Mouse (Mus musculus) adrenal gland, postnatal 14 days (tissue): ENCODE measurements around the gene Aldh5a1. TPM values are rescaled to one million over a fixed set of nuclear protein-coding genes. Genes with fewer than 3 reads are reported as not detected.
A peak's percentile ranks its signal among the peaks of the same experiment; 100 is the strongest.
"Not testable (repeated sequence)": the region's sequence is repeated elsewhere in the genome, so short reads cannot be mapped to it uniquely, and the experiment has no call there.

Experiments used
- DNase-seq: peaks from one replicate; pipeline ENCODE4 v3.0.0; 2021; ENCODE audit warnings: mixed read lengths
- long read RNA-seq, 2 experiments: library from polyadenylated mRNA; stranded (forward); transcript quantifications; one replicate each; pipeline ENCODE4 v2.0.0; 2021
- total RNA-seq: library from RNA; stranded (reverse); gene quantifications from 2 replicates; pipeline ENCODE4 v1.2.3, GENCODE M21; 2021

Gene Aldh5a1
- total RNA-seq: 13.6 and 18.5 TPM in 2 replicates
- long read RNA-seq, experiment 1, full-length matches to known transcripts: 26 of 29 reads
- long read RNA-seq, experiment 1, partial matches to known transcripts: 0 of 29 reads
- long read RNA-seq, experiment 1, other reads (novel, unspliced or antisense): 3 of 29 reads
- long read RNA-seq, experiment 2, full-length matches to known transcripts: 5 of 7 reads
- long read RNA-seq, experiment 2, partial matches to known transcripts: 2 of 7 reads
- long read RNA-seq, experiment 2, other reads (novel, unspliced or antisense): 0 of 7 reads

- peak; percentile 87 for DNase-seq
Measured at GRCm38 (mm10) chr13:24937108-24937838, at the start of gene Aldh5a1. Gene Aldh5a1, minus strand, starts transcription at chr13:24937661.

DNA sequence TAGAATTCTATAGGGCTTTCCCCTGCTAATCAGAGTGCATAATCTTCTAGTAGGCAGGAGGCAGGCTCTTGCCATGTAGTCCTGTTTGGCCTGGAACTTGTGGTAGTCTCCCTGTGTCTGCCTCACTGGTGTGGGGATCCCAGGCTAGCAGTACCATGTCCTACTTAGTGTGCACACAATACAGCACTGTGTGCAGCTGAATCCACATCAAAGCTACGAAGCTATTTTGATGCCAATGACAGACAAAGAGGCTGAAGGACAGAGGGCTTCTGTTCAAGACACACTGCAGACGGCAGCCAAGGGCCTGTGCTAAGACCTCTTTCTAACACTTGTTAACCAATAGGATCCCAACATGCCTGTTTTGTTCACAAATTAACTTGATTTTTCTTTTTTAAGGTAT lies 48.0 kb upstream of the Aldh5a1 start:
- no peak for DNase-seq

DNA sequence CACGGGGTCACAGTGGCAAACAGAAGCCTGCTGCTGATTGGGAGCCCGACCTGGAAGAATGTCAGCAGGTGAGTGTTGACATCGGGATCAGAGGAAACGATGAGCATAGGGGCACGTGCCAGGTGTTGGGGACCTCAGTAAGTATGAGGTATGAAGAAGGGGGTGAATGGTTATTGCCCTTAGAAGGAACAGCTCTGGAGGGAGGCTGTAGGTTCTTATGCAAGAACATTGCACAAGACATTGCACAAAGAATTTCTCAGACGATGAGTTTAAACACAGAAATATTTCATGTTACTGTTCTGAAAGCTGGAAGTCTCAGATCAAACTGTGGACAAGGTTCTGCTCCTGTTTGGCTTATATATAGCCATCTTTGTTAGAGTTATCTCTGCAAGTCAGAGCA lies 43.6 kb upstream of the Aldh5a1 start:
- DNase-seq: peak; percentile 9

- peak; percentile 63 for DNase-seq
Measured at GRCm38 (mm10) chr13:24977820-24978342, 40.4 kb upstream of the Aldh5a1 start.

DNA sequence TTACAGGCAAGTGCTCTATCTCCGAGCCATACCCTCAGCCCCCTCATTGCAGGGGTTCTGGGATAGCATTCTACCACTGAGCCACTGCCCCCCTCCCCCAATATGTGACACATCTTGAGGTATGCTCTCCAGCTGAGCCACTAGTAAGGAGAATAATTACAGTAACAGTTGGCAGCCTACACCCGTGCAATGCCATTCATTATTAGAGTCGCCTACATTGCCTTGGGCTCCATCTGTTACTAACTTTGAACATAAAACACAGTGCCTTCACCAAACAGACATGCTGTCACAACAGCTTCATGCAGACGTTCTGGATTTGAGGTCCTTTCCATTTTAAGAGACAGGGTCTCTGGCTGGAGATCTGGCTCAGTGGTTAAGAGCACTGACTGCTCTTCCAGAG lies 38.9 kb upstream of the Aldh5a1 start:
- DNase-seq: no peak

- not testable (repeated sequence) for DNase-seq
Measured at GRCm38 (mm10) chr13:24971776-24972175, 34.3 kb upstream of the Aldh5a1 start.

DNA sequence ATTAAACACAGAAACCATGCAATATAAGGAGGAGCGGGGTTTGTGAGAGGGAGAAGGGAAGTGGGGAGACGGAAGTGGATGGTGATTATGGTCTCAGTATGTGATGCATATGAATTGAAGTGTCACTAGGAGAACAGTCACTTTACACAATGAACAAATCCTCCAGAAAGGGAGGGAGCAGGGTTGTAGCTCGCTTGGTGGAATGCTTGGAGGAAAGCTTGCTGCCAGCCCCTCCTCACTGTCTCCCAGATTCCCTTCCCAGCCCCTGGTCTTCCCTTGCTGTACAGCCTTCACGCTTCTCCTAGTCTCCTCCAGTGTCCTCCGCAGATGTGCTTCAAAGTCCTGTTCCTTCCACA lies 28.4 kb upstream of the Aldh5a1 start:
- no peak for DNase-seq

DNA sequence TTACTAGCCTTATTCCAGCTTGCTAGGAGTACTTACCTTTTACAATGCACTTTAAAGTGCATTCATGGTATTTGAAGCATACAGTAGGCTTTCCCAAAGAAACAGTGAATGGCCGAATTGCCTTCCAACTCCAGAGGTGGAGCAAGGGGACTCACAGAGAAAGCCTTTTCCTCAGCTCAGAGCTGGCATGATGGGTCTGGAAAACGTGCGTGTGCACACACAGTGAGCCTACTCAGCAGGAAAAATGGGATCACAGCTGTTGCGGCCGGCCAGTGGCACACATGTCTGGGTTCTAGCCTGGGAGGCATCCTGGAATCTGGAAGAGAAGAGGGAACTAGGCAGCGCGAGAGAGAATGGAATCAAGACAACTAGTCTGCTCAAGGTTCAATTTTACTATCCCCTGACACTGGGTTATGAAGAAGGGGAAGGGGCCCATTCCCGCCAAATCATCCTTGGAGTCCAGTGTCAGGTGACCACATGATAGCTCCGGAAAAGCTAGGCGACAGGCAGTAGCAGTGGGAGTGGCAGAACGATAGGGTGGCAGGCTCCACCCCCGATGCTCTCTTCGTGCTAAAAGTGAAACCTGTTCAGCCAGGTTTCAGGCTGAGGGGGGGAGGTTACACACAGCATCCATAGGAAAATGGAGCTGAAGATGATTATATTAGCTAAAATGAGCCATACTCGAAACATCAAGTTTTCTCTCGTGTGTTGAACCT lies 27.8 kb upstream of the Aldh5a1 start:
- no peak for DNase-seq

- DNase-seq: no peak
Measured at GRCm38 (mm10) chr13:24962119-24962518, 24.7 kb upstream of the Aldh5a1 start.

GRCm38 (mm10) chr13:24960084-24960483 lies 22.6 kb upstream of the Aldh5a1 start:
- DNase-seq: no peak

DNA sequence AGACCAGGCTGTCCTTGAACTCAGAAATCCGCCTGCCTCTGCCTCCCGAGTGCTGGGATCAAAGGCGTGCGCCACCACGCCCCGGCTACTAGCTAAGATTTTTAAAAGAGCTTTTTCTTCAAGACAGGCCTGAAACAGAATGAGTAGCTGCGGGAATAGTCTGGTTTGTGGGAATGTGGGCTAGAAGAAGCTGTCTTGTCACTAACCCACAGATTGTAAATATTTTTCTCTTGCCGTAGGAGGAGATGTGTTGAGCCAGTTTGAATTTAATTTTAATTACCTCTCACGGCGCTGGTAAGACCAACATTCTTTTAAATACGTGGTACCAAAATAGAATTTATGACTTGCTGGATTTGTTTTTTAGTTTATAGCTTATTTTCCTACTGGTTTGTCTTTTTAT lies 21.2 kb upstream of the Aldh5a1 start:
- no peak for DNase-seq

DNA sequence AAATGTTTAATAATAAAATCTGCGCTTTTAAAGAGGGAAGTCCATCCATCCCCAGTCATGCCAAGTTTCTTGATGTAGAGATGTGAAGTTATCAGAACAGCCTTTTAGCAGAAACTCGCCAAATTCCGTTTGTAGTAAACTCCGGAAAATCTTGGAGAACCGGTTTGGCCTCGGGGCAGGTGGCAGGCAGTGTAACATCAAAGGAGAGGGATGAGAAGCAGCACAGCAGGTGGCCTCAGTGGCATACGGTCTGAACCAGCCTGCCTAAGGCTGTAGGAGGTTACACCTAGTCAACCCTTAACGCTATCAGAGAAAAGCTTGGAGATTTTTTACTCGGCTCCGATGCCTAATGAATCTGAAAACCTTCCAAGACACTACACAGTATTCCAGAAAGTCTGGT lies 18.0 kb upstream of the Aldh5a1 start:
- no peak for DNase-seq

- no peak for DNase-seq
Measured at GRCm38 (mm10) chr13:24955091-24955490, 17.6 kb upstream of the Aldh5a1 start.

DNA sequence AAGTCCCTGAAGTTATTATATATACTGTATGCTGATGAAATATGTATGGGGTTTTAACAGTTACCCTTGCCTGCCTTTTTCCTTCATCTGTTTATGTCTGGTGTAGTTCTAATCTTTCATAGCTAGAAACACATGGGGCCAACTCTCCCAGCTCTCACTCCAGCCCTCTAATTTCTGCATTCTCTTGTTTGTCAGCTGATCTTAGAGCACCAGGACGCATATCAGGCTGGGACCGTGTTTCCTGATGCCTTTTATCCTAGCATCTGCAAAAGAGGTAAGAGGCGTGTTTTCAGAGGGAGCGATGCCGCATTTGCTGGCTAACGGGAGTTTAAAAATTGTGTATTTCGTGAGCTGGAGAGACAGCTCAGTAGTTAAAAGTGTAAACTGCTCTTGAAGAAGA lies 15.2 kb upstream of the Aldh5a1 start:
- no peak for DNase-seq

DNA sequence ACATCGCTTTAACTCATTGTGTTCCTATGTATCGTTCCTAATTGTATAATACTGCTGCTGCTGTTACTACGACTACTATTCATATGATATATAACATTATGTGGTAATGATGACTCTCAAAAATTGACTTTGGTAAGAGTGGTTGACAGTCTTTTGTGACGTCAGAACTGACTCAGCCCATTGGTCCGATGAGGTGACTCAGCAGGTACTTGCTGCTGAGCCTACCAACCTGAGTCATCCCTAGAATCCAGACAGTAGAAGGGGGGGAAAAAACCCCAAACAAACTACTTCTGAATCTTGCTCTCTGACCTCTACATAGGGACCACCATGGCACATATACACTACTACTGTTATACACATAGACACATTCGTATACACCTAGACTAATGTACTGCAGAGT lies 11.4 kb upstream of the Aldh5a1 start:
- DNase-seq: no peak

- no peak for DNase-seq
Measured at GRCm38 (mm10) chr13:24947158-24947557, 9.7 kb upstream of the Aldh5a1 start.

DNA sequence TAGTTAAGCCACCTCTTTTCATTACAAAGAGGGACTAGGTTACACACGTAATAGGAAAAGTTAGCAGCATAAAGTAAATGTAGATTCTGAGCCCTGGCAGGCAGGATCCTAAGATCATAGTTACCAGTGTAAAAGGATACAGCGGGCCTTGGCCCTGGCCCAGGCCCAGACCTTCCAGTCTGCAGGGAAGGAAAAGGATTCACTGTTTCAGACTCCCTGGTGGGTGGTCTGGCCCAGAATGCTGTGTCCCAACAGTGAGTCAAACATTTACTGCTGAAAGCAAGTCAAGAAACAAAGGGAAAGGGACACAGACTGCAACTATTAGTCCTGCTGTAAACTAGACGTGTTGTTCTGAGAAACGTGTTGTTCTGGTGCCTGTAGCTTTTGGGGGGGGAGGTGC lies 8.1 kb upstream of the Aldh5a1 start:
- no peak for DNase-seq

DNA sequence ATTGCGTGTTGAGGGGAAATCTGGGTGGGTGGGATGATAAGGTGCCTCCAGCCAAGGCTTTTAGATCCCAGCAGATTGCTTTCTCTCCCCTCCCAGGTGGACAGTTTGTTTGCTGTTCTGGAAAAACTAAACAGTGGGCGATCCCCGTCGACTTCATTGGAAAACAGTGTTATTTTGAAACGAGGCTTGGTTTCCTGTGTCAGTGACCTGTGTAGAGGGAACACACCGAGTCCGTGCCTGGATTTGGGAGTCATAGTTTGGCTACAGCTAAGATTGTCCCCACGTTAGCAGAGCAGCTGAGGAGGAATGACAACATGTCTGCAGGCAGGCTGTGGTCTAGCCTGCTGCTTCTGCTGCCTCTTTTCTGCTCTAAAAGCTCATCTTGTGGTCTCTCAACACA lies 5.8 kb upstream of the Aldh5a1 start:
- no peak for DNase-seq

- peak; percentile 37 for DNase-seq
Measured at GRCm38 (mm10) chr13:24942512-24943282, 5.2 kb upstream of the Aldh5a1 start, which contains the start of gene Gpld1. Gene Gpld1, plus strand, starts transcription at chr13:24943152.

DNA sequence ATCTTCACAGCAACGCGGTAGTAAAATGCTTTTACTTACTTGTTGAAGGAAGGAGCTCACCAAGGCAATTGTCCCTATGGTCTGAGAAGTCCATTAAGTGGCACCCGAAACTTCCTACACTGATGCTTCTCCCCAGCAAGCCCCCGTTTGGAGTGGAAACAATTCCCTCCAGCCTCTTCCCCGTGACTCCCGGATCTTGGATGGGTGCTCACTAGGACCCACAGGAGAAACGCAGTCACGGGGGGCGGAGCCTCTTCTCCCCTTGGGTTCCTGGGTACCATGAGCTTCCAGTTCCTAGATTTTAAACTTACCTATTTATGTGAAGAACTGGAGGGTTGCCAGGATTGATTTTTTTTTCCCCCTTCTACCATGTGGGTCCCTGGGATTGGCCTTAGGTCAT lies 2.0 kb upstream of the Aldh5a1 start:
- no peak for DNase-seq

DNA sequence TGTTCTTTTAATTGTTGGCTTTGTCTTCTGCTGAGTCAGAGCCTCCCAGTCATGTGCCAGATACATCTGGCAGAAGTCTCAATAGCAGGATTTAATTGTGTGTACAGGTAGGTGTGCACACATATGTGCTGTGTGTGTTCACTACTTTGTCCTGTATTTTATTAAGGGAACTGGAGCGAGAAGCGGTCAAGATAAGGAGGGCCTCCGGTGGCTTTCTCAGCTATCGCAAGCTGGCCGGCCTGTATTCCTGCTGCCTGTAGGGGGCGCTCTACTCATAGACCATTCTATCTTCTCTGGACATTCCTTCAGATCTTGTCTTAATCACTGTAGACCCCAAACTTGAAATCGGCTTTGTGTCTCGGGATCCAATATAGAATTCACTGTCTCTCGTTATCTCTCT lies 1.2 kb upstream of the Aldh5a1 start:
- peak; percentile 89 for DNase-seq

- DNase-seq: no peak
Measured at GRCm38 (mm10) chr13:24937839-24938166, 342 bp upstream of the Aldh5a1 start.

GRCm38 (mm10) chr13:24936772-24937107 lies 721 bp downstream of the Aldh5a1 start:
- no peak for DNase-seq
